Mouse (Mus musculus) heart, embryonic 14.5 days (tissue): Measurements from ENCODE around the gene Kank1. TPM values are rescaled to one million over a fixed set of nuclear protein-coding genes. Genes with fewer than 3 reads are reported as not detected.
A peak's percentile ranks its signal among the peaks of the same experiment; 100 is the strongest.

ENCODE experiments used
- ATAC-seq: fragments of 200-750 bp; cut with Nextera tagmentation; 2 replicates; pipeline ENCODE4 v1.8.0; 2017; ENCODE audit warnings: low read depth, moderate TSS enrichment; ENCODE audit not compliant: insufficient number of reproducible peaks, insufficient read depth, low FRiP score
- H3K27ac ChIP-seq, 2 experiments: fragments of 200-500 bp in 1 of 2; fragments of 300-500 bp in 1 of 2; sonication (generic) in 1 of 2; replicated peaks in 1 of 2; 2 replicates each; pipeline ENCODE4 v1.5.1; 2012 to 2014; ENCODE audit warnings: low read depth in 2 of 2, low read length in 2 of 2, control low read depth in 1 of 2, mild to moderate bottlenecking in 1 of 2, mixed read lengths in 1 of 2; ENCODE audit not compliant: control insufficient read depth in 1 of 2, insufficient read depth in 1 of 2
- H3K27me3 ChIP-seq: fragments of 300-500 bp; sonication (generic); 2 replicates; pipeline ENCODE4 v1.6.1; 2014; ENCODE audit warnings: mild to moderate bottlenecking, low read length, control low read depth; ENCODE audit not compliant: control insufficient read depth, insufficient read depth
- H3K36me3 ChIP-seq: fragments of 300-500 bp; sonication (generic); 2 replicates; pipeline ENCODE4 v1.6.1; 2014; ENCODE audit warnings: mild to moderate bottlenecking, control low read depth, low read length, mixed read lengths; ENCODE audit not compliant: control insufficient read depth, insufficient read depth
- H3K4me1 ChIP-seq, 2 experiments: fragments of 200-500 bp in 1 of 2; fragments of 300-500 bp in 1 of 2; sonication (generic) in 1 of 2; 2 replicates each; pipeline ENCODE4 v1.6.1; 2012 to 2014; ENCODE audit warnings: low read length in 2 of 2, control low read depth in 1 of 2, mixed read lengths in 1 of 2; ENCODE audit not compliant: control insufficient read depth in 2 of 2, insufficient read depth in 2 of 2
- H3K4me2 ChIP-seq: fragments of 300-500 bp; sonication (generic); 2 replicates; pipeline ENCODE4 v1.6.1; 2014; ENCODE audit warnings: mild to moderate bottlenecking, low read length
- H3K4me3 ChIP-seq, 2 experiments: fragments of 200-500 bp in 1 of 2; fragments of 300-500 bp in 1 of 2; sonication (generic) in 1 of 2; 2 replicates each; pipeline ENCODE4 v1.5.1; 2012 to 2014; ENCODE audit warnings: low read length in 2 of 2, mild to moderate bottlenecking in 2 of 2, control low read depth in 1 of 2, low read depth in 1 of 2, moderate library complexity in 1 of 2; ENCODE audit not compliant: control insufficient read depth in 1 of 2, insufficient read depth in 1 of 2
- H3K9ac ChIP-seq: fragments of 300-500 bp; sonication (generic); 2 replicates; pipeline ENCODE4 v1.6.1; 2014; ENCODE audit warnings: mild to moderate bottlenecking, low read length
- H3K9me3 ChIP-seq: fragments of 300-500 bp; sonication (generic); 2 replicates; pipeline ENCODE4 v1.6.1; 2016; ENCODE audit warnings: low read length, control low read depth; ENCODE audit not compliant: control insufficient read depth
- WGBS: fragments of 180-500 bp; shearing (Covaris S2); extraction: QIAGEN DNeasy Blood & Tissue Kit; methylation state at CpG from one replicate; pipeline ENCODE4 v1.1.7; 2014; 5-methylcytosine and 5-hydroxymethylcytosine counted together
- polyA plus RNA-seq: library from polyadenylated mRNA; unstranded; fragments of >200 nt; fragmentation: Nextera tagmentation; extraction: Ambion mirVana; gene quantifications from 2 replicates; pipeline ENCODE4 v1.2.1, GENCODE M21; 2014

Kank1 gene
- polyA plus RNA-seq, 1 experiment from 2014 or later: 46.4 TPM

DNA sequence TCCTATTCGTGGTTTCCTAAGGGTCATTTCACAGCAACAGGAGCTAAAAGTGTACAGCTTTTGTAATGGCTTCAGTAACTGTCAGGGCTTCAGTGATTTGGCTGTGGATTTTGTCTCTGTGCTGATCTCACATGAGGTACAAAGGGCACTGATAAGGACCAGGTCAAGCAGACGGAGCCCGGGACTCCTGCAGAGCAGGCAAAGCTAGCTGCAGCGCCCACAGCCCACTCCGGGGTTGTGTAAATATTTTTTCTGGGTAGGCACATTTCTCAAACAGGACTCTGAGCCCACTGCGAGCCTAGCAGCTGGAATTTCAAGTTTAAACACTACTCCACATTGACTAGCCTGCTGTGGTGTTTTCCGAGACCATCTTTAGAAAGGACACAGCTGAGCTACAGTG lies 145.2 kb downstream of the Kank1 start:
- Histone ChIP-seq H3K9me3 (no peaks in the 10 kb centered on the region), H3K27ac (peak overlapping the region; percentile 57 to 69), H3K36me3 (no peaks in the 10 kb centered on the region), H3K27me3 (no peaks in the 10 kb centered on the region), H3K9ac (peak overlapping the region; percentile 57; the same call in 1 of the 2 replicates), H3K4me3 (no peak overlapping the region), H3K4me1 (peaks cover 26 to 51% of the 10 kb centered on the region in 2 experiments), H3K4me2 (peak overlapping the region; percentile 46)
- WGBS: 8% methylated on average over 7 of the region's 7 CpGs
- no peak for ATAC-seq

DNA sequence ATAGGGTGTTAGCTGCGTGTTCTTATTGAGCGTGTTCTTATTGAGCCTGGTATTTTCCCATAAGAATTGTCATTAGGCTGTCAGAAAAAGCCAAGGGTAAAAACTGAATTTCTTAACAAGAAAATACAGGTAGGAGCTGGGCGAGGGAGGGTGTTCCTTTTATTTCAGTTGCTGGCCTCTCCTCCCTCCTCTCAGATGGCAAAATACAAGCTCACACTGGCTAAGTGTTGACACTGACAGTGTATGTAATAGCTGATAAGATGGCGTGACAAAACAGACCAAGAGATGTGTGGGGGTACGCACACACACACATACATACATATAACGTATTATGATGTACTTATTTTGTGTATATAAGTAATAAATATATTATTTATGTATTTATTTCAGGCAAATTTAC lies 145.7 kb downstream of the Kank1 start:
- Histone ChIP-seq H3K27ac (peak overlapping the region; percentile 57 to 69), H3K4me3 (no peak overlapping the region), H3K9ac (peak overlapping the region; percentile 57; the same call in 1 of the 2 replicates), H3K36me3 (no peaks in the 10 kb centered on the region), H3K4me2 (peak overlapping the region; percentile 46), H3K4me1 (peaks cover 29 to 56% of the 10 kb centered on the region in 2 experiments), H3K9me3 (no peaks in the 10 kb centered on the region), H3K27me3 (no peaks in the 10 kb centered on the region)
- no peak for ATAC-seq
- 43% methylated on average over 6 of the region's 6 CpGs for WGBS

- ATAC-seq: peak; percentile 59
- peak overlapping the region; percentile 55 for H3K4me2 ChIP-seq
Measured at GRCm38 (mm10) chr19:25383386-25384146, 146.8 kb downstream of the Kank1 start.

DNA sequence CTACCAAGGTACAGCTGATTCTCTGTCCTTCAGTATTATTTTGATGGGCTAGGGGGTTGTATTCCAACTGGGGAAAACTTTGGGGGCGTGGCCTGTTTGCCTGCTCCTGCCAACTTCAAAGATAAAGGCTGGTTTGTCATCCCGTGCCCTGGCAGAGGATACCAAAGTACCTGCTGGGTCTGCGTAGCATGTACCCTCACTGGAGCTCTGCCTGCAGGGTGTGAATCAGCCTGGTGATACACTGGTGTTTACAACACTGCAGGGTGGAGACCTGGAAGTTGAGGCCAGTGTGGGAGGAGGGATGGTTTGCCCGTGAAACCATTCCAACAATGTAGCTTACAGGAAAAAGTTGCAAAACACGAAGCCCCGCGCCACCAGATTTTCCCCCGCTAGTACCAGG lies 149.2 kb downstream of the Kank1 start:
- Histone ChIP-seq H3K4me2 (peak overlapping the region; percentile 55), H3K36me3 (peaks cover 3% of the 10 kb centered on the region; the same call in 1 of the 2 replicates), H3K4me3 (0 out of 4 replicates have a peak overlapping the region, but pooled peaks have one; percentile 1 to 2), H3K27me3 (no peaks in the 10 kb centered on the region), H3K9ac (peak overlapping the region; percentile 25; the same call in 1 of the 2 replicates), H3K9me3 (no peaks in the 10 kb centered on the region), H3K27ac (peak overlapping the region; percentile 43 to 65), H3K4me1 (peaks cover 28 to 61% of the 10 kb centered on the region in 2 experiments)
- peak; percentile 67 for ATAC-seq
- 28% methylated on average over 8 of the region's 8 CpGs for WGBS

More at GRCm38 (mm10) chr19:25383386-25384146, 146.8 kb downstream of the Kank1 start:
- Histone ChIP-seq H3K4me1 (peaks cover 31 to 61% of the 10 kb centered on the region in 2 experiments), H3K27me3 (no peaks in the 10 kb centered on the region), H3K36me3 (peaks cover 3% of the 10 kb centered on the region; the same call in 1 of the 2 replicates), H3K9ac (peak overlapping the region; percentile 63), H3K27ac (peak overlapping the region; percentile 68 to 84), H3K9me3 (no peaks in the 10 kb centered on the region), H3K4me3 (peak overlapping the region; percentile 24 to 29)
- 9% methylated on average over 12 of the region's 12 CpGs for WGBS

DNA sequence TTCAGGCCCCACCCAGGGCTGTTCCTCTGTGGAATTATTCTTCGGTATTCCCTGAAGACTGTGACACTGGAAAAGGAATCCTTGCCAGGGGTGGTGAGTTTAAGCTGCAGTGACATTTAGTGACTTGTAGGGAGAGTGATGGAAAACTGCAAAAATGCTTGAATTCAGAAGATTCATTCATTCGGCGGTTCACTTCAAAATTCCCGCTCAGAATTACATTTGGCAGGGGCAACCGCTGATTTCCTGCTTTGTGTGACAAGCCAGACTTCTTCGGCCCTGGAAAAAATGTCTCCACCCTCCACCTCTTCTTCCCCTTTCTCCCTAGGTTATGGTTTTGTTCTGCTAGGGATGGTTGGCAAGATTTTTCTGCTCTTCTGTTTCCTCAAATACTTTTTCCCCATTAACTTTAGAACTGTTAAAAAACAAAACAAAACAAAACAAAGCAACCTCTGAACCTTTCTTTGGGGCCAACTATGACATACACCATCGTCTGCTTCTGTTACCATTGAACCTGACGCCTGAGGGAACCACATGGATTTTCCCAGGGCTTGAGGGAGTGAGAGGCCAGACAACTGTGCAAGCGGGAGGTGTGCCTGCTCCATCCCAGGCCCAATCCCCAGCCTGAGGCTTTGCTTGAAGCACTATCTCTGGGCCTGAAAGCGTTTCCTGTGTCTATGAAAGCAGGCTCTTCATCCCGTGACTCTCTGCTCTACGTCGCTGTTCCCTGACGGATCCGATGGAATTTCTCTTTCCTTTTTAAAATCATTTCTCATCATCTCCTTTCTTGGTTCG lies 150.1 kb downstream of the Kank1 start:
- no peaks in the 10 kb centered on the region for H3K9me3 ChIP-seq
- ATAC-seq: no peak
- H3K27ac ChIP-seq: peak overlapping the region; percentile 43 to 72
- H3K9ac ChIP-seq: peak overlapping the region; percentile 25; the same call in 1 of the 2 replicates
- 48% methylated on average over 16 of the region's 16 CpGs for WGBS
- H3K27me3 ChIP-seq: no peaks in the 10 kb centered on the region
- H3K4me1 ChIP-seq: peaks cover 27 to 54% of the 10 kb centered on the region in 2 experiments
- H3K36me3 ChIP-seq: peaks cover 3% of the 10 kb centered on the region; the same call in 1 of the 2 replicates
- H3K4me3 ChIP-seq: no peak overlapping the region
- peak overlapping the region; percentile 55 for H3K4me2 ChIP-seq

- Histone ChIP-seq H3K9ac (no peak overlapping the region), H3K36me3 (peaks cover 3% of the 10 kb centered on the region; the same call in 1 of the 2 replicates)
- WGBS: 87% methylated on average over 18 of the region's 18 CpGs
Measured at GRCm38 (mm10) chr19:25387902-25388301, 151.1 kb downstream of the Kank1 start.

GRCm38 (mm10) chr19:25392135-25392534 lies 155.4 kb downstream of the Kank1 start:
- Histone ChIP-seq H3K9ac (no peak overlapping the region), H3K36me3 (peaks cover 3% of the 10 kb centered on the region; the same call in 1 of the 2 replicates), H3K4me3 (no peak overlapping the region), H3K27me3 (no peaks in the 10 kb centered on the region), H3K9me3 (0 out of 2 replicates have a peak, but pooled peaks cover 3% of the 10 kb centered on the region), H3K4me2 (no peak overlapping the region), H3K27ac (no peak overlapping the region), H3K4me1 (peaks cover 15 to 39% of the 10 kb centered on the region in 2 experiments)
- WGBS: 83% methylated on average over 11 of the region's 11 CpGs
- ATAC-seq: no peak

More at GRCm38 (mm10) chr19:25387902-25388301, 151.1 kb downstream of the Kank1 start:
- no peaks in the 10 kb centered on the region for H3K27me3 ChIP-seq
- no peaks in the 10 kb centered on the region for H3K9me3 ChIP-seq
- no peak for ATAC-seq
- peaks cover 20 to 46% of the 10 kb centered on the region in 2 experiments for H3K4me1 ChIP-seq
- H3K4me2 ChIP-seq: no peak overlapping the region
- no peak overlapping the region for H3K27ac ChIP-seq
- no peak overlapping the region for H3K4me3 ChIP-seq
